Mouse (Mus musculus) bone marrow macrophage, adult 2 months (primary cell): ENCODE measurements at regions not wholly inside any gene's neighbourhood (a gene's known extent, or its start where the extent isn't known, plus 50 kb on each side); places are given as distances from the start of the nearest gene placed in this dataset.

ENCODE experiments used
- CTCF ChIP-seq: IDR thresholded peaks from 2 replicates; pipeline ENCODE4 v1.5.1; 2012; ENCODE audit warnings: low read depth, mild to moderate bottlenecking, low read length, moderate library complexity
- POLR2A ChIP-seq: IDR thresholded peaks from 2 replicates; pipeline ENCODE4 v1.6.1; 2012; ENCODE audit warnings: mild to moderate bottlenecking, low read depth, low read length, borderline replicate concordance

- TF ChIP-seq CTCF = no peak
- no peak for TF ChIP-seq POLR2A
Observed at GRCm38 (mm10) chr2:103192591-103192990, 110.5 kb downstream of the Ehf start.
